In genomic region chr10:59425369-59425768, GRCm38 (mm10) we compare ENCODE assay signal across 12 mouse cellular contexts. TPM values are rescaled to one million over a fixed set of nuclear protein-coding genes. Genes with fewer than 3 reads are reported as not detected.
DNase-seq lines count a peak whose midpoint lies in the region; ATAC-seq and TF ChIP-seq lines count a peak whose summit lies in the region.
"Had no signal": no experiment of that assay in that cellular context is flagged by ENCODE, and none has a peak within 500 bp of the region (broad histone marks: within the 10 kb centered on the region; RNA-seq: fewer than 3 reads in every experiment).

No protein-coding gene starts in this region.

- DNase-seq in urinary bladder, postnatal 36 days (ENCODE audit: low spot score in 2 of 2) = peak; percentile 20 to 49
- DNase-seq in urinary bladder, postnatal 10 days (ENCODE audit: low spot score) = no peak
- DNase-seq in gastrocnemius, adult 18-20 months (ENCODE audit: low spot score) = peak; percentile 44
- no peak for DNase-seq in kidney, postnatal 0 days (ENCODE audit: low spot score)
- DNase-seq in embryo, embryonic 10 days (ENCODE audit: low spot score) = no peak
- no peak for DNase-seq in thymus, adult 18-20 months
- no peak for DNase-seq in left cerebral cortex, adult 18-20 months (ENCODE audit: low spot score in 2 of 2)
- DNase-seq: right cerebral cortex, postnatal 25 days had no signal

- no peaks in the 10 kb centered on the region for H3K36me3 ChIP-seq in kidney, postnatal 0 days (ENCODE audit: insufficient read depth, low read length)
- H3K36me3 ChIP-seq in midbrain, embryonic 13.5 days = no peaks in the 10 kb centered on the region
- H3K36me3 ChIP-seq: embryonic facial prominence, embryonic 13.5 days had no signal

- no peaks in the 10 kb centered on the region for H3K27me3 ChIP-seq in kidney, postnatal 0 days (ENCODE audit: insufficient read depth, low read length)
- no peaks in the 10 kb centered on the region for H3K27me3 ChIP-seq in midbrain, embryonic 13.5 days
- H3K27me3 ChIP-seq: embryonic facial prominence, embryonic 13.5 days; Patski had no signal

- no peak overlapping the region for H3K4me2 ChIP-seq in kidney, postnatal 0 days (ENCODE audit: low read length)
- H3K4me2 ChIP-seq in midbrain, embryonic 13.5 days (replicated peaks) = no peak overlapping the region
- H3K4me2 ChIP-seq: embryonic facial prominence, embryonic 13.5 days had no signal

- H3K4me3 ChIP-seq in kidney, postnatal 0 days (replicated peaks; ENCODE audit: low read depth, low read length) = no peak overlapping the region
- H3K4me3 ChIP-seq in midbrain, embryonic 13.5 days (replicated peaks) = no peak overlapping the region
- H3K4me3 ChIP-seq: embryonic facial prominence, embryonic 13.5 days had no signal

- no peak for ATAC-seq in kidney, postnatal 0 days (replicated peaks; ENCODE audit: low FRiP score, low read depth)
- no peak for ATAC-seq in midbrain, embryonic 13.5 days
- ATAC-seq: Patski had no signal

- no peaks in the 10 kb centered on the region for H3K9me3 ChIP-seq in kidney, postnatal 0 days (replicated peaks; ENCODE audit: low read length)
- no peaks in the 10 kb centered on the region for H3K9me3 ChIP-seq in midbrain, embryonic 13.5 days
- H3K9me3 ChIP-seq: embryonic facial prominence, embryonic 13.5 days had no signal

- H3K4me1 ChIP-seq in kidney, postnatal 0 days (replicated peaks; ENCODE audit: insufficient read depth, low read length) = 0 out of 2 replicates have a peak, but pooled peaks cover 8% of the 10 kb centered on the region
- H3K4me1 ChIP-seq in midbrain, embryonic 13.5 days (replicated peaks) = no peaks in the 10 kb centered on the region

- H3K27ac ChIP-seq in kidney, postnatal 0 days = peak overlapping the region; percentile 28; the same call in 1 of the 2 replicates
- H3K27ac ChIP-seq in midbrain, embryonic 13.5 days = no peak overlapping the region
- H3K27ac ChIP-seq: embryonic facial prominence, embryonic 13.5 days; liver, embryonic 14.5 days had no signal

- TF ChIP-seq CTCF in kidney, postnatal 0 days (IDR thresholded peaks at IDR 0.05; ENCODE audit: low read depth) = no peak

- H3K9ac ChIP-seq in kidney, postnatal 0 days (ENCODE audit: low read depth, low read length) = no peak overlapping the region
- no peak overlapping the region for H3K9ac ChIP-seq in midbrain, embryonic 13.5 days (replicated peaks)
- H3K9ac ChIP-seq: embryonic facial prominence, embryonic 13.5 days; liver, embryonic 14.5 days had no signal

- 72% methylated on average over 7 of the region's 7 CpGs for WGBS in kidney, postnatal 0 days
- 91% methylated on average over 7 of the region's 7 CpGs for WGBS in midbrain, embryonic 13.5 days

RNA-seq across cellular contexts. Expression of gene Oit3, which starts 16.2 kb away (rescaled TPM):
- not detected for total RNA-seq in gastrocnemius, adult 18-20 months (2021)
- 1.6 and 1.7 TPM in 2 replicates for polyA plus RNA-seq in kidney, postnatal 0 days (2015; fragmentation: Nextera tagmentation; extraction: Ambion mirVana)
- total RNA-seq in left cerebral cortex, adult 18-20 months (2021) = under 1 TPM; 0.19 to 0.35 TPM
- polyA plus RNA-seq in midbrain, embryonic 13.5 days (2015; fragmentation: Nextera tagmentation; extraction: Ambion mirVana) = 0.16 TPM in 1 of 2 replicates, not detected in the other

RNA-seq across cellular contexts. Expression of gene Pla2g12b, which starts 21.9 kb away (rescaled TPM):
- total RNA-seq in gastrocnemius, adult 18-20 months (2021) = not detected
- polyA plus RNA-seq in kidney, postnatal 0 days (2015; fragmentation: Nextera tagmentation; extraction: Ambion mirVana) = 0.33 and 0.38 TPM in 2 replicates
- not detected for total RNA-seq in left cerebral cortex, adult 18-20 months (2021)
- not detected in 2 replicates for polyA plus RNA-seq in midbrain, embryonic 13.5 days (2015; fragmentation: Nextera tagmentation; extraction: Ambion mirVana)
- polyA plus RNA-seq: embryonic facial prominence, embryonic 13.5 days; Patski had no signal

RNA-seq across cellular contexts. Expression of gene Gm10273, which starts 29.9 kb away (rescaled TPM):
- 100 to 1,000 TPM; 113 to 128 TPM for total RNA-seq in gastrocnemius, adult 18-20 months (2021)
- 7.4 and 10.0 TPM in 2 replicates for polyA plus RNA-seq in kidney, postnatal 0 days (2015; fragmentation: Nextera tagmentation; extraction: Ambion mirVana)
- total RNA-seq in left cerebral cortex, adult 18-20 months (2021) = 10 to 100 TPM; 46.4 to 50.8 TPM
- polyA plus RNA-seq in midbrain, embryonic 13.5 days (2015; fragmentation: Nextera tagmentation; extraction: Ambion mirVana) = 1.8 TPM in 1 of 2 replicates, not detected in the other

Comparison
In these comparisons a context has a peak if more than half of its experiments do, and no peak if none do; other contexts are left out.
1. DNase-seq: peak in urinary bladder, postnatal 36 days (2 of 2) and gastrocnemius, adult 18-20 months (single experiment); none in urinary bladder, postnatal 10 days (single experiment), kidney, postnatal 0 days (single experiment), embryo, embryonic 10 days (single experiment), thymus, adult 18-20 months (0 of 2) and left cerebral cortex, adult 18-20 months (0 of 2).